Mouse (Mus musculus) adrenal gland, adult (tissue): ENCODE data around the gene Zbtb22.
A peak's percentile ranks its signal among the peaks of the same experiment; 100 is the strongest.

Experiments
- DNase-seq, 2 experiments: peaks; one replicate each; pipeline ENCODE4 v3.0.0; 2022 to 2023; ENCODE audit warnings: low spot score in 1 of 2; ENCODE audit not compliant: inconsistent age in 2 of 2

Zbtb22 gene

DNA sequence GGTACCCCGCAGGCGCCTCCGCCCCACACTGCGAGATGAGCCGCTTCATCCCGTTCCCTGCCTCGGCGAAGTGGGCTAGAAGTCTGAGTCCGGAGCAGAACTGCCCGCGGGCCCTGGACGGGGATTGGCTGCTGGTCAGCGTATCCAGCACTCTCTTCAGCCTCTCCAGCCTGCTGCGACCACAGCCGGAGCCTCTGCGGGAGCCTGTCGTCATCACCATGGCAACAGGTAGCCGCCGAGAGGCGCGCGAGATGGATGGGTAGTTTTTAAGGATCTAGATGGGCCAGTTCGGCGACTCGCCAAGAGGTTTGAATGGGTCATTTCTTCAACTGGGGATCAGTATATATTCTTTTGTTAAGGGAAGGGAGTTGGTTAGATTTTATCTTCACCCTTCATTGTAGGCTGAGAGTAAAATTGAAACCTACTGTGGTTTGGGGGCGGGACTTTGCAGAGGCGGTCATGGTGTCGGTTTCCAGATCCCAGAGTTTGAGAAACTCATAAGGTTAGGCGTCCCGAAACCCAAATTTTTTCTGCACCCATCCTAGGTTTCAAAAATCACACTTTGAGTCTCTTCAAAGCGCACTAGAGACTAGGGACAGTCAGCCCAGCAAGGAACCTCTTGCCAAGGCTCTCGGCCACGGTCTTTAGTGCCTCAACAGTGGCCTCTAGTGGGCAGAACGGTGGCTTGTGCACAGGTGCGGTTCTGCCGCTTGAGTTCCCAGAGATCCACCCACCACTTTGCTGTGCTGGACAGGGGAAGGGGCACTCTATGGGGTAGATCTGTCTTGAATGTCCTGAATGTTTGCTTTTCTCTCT, 4.8 kb downstream of the Zbtb22 start:
- DNase-seq, result peak; percentile 86 to 95

DNA sequence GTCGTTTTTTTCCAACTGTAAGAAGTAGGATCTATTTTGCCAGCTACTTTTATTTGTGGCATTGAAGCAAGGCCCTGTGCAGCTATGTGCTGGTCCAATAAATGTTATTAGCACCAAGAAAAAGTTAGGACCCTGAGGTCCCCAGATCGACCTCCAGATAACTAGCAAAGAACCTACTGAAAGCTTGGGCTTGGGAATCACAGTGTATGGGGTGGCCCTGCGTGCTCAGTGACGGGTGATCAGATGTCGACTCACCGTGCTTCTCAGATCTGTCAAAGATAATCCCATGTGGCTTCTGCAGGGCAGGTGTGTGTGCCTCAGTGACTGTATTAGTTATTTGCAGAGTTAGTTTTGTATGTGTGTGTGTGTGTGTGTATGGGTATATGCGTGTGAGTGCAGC, 5.7 kb downstream of the Zbtb22 start:
- DNase-seq, result no peak

DNA sequence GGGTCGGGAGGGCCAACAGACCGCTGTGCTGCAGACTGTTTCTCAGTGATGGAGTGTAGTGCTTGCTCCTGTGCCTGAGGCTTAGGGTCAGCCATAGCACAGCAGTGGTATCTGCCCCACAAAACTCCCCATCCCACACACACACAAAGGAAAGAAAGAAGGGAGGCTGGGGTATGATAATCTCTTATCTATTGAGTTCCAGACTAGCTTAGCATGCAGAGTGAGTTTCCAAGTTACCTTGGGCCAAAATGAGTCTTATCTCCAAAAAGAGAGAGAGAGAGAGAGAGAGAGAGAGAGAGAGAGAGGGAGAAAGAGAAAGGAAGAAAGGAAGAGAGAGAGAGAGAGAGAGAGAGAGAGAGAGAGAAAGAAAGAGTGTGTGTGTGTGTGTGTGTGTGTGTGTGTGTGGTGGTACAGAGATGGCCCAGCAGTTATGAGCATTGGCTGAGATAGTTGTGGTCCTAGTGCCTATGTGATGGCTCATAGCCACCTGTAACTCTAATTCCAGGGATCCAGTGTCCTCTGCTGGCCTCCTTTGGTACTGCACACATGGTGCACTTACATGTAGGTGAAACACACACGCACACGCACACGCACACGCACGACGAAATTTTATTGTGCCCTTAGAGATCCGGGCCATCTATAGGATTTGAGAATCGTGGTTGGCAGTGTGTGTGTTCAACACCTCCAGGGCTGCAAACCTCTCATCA, 9.0 kb downstream of the Zbtb22 start:
- peak; percentile 33 to 64 for DNase-seq

DNA sequence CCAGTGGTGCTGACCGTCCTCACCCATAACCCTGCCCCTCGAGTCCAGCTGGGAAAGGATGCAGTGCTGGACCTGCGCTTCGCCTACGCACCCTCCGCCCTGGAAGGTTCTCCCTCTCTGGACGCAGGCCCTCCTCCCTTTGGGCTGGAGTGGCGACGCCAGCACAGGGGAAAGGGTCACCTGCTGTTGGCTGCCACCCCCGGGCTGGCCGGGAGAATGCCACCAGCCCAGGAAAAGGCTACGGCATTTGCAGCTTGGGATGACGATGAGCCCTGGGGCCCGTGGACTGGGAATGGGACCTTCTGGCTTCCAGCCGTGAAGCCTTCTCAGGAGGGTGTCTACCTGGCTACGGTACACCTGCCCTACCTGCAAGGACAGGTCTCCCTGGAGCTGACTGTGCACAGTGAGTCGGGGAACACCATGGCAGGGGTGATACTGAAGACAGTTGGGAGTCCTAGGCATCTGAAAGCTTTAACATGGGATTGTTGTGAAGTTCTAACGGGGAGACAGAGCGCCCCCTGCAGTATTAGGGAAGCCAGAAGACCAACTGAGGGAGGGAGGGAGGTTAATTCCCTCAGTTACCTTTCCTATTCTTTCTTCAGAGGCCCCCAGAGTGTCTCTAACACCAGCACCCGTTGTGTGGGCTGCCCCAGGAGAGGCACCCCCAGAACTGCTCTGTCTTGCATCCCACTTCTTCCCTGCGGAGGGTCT, 9.9 kb downstream of the Zbtb22 start:
- DNase-seq, result no peak

DNA sequence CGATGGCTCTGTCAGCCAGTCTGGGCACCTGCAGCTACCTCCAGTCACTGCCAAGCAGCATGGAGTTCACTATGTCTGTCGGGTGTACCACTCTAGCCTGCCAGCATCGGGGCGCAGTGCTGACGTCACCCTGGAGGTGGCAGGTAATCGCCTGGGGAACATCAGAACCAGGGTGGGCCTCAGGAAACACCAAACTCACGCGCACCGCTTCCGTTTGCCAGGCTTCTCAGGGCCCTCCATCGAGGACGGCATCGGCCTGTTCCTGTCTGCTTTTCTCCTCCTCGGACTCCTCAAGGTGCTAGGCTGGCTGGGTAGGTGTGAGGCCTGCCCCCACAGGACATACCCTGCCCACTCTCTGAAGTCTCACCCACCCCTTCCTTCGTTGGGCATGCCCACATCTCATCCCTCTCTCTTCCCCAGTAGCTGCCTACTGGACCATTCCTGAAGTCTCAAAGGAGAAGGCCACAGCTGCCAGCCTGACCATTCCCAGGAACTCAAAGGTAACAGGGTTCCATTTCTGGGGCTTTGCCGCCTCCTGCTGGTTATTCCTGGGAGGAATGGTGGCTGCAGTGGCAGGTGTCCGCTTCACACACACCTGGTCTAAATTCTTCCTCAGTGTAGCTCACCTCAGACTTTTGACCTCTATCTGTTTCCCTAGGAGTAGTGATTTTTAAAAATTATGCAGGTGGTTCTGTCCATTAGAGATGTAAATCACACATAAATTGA, 10.7 kb downstream of the Zbtb22 start:
- DNase-seq, result peak in 1 of 2 experiments; percentile 57

DNA sequence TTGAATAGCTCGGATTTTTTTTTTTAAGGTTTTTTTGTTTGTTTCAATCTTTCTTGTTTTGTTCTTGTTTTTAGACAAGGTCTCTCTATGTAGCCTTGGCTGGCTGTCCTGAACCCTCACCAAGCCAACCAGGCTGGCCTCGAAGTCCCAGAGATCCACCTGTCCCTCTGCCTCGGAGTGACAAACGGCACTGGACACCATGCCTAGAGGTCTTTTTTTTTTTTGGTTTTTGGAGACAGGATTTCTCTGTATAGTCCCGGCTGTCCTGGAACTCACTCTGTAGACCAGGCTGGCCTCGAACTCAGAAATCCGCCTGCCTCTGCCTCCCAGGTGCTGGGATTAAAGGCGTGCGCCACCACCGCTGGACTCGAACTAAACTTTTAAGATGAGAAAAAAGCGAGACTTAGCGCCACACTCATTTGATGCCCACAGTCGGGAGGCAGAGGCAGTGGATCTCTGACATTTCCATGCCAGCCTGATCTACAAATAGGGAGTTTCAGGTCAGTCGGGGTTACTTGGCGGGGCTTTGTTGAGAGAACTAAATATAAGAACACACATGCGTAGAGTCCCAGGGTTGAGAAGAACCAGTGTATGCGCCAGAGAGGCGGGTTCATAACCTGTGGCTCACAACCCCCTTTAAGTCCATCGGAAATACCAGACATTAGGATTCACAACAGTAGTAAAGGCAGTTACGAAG, 12.7 kb downstream of the Zbtb22 start:
- peak in 1 of 2 experiments; percentile 14 for DNase-seq

DNA sequence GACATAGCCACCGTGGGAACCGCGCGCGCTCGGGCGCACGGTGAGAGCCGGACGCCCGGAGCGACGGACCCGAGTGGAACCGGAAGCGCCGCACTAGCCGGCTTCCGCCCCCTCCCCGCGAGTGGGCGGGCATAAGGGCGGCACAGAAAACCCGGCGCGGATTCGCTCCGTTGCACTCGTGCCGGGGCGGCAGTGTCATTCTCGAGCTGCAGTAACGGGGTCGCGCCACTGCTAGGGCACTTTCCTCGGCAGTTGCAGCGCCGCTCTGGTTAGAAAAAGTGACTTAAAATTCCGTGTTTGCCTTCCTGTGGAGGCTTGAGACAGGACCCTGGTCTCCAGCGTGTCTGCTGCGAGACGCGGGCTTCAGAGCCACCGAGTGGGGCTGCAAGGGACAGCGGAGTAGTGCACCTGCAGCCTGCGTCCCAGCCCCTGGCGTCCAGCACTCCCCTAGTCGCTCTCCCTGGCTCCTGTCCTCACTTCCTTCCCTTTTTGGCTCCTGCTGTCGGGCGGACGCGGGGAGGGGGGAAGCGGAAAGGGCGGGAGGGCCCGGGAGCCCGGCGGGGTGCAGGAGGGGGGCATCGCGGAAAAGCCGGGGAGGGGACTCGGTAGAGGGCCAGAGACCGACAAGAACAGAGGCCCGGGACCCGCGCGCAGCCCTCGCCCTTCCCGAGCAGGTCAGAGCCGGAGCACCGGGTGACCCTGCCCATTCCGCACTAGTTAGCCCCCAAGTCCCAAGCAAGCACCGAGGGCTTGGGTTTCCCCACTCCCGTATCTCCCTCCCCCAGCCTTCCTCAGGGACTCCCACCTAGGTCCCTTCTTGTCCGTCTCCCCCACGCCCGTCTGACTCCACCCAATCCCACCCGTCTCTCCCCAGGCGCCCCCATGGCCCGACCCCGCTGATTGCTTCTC, 13.9 kb downstream of the Zbtb22 start, which contains the start of gene Rgl2:
TSS of gene Rgl2 (plus strand) at position 173 of the 909 bp plus-strand sequence.
- peak; percentile 93 to 97 for DNase-seq

DNA sequence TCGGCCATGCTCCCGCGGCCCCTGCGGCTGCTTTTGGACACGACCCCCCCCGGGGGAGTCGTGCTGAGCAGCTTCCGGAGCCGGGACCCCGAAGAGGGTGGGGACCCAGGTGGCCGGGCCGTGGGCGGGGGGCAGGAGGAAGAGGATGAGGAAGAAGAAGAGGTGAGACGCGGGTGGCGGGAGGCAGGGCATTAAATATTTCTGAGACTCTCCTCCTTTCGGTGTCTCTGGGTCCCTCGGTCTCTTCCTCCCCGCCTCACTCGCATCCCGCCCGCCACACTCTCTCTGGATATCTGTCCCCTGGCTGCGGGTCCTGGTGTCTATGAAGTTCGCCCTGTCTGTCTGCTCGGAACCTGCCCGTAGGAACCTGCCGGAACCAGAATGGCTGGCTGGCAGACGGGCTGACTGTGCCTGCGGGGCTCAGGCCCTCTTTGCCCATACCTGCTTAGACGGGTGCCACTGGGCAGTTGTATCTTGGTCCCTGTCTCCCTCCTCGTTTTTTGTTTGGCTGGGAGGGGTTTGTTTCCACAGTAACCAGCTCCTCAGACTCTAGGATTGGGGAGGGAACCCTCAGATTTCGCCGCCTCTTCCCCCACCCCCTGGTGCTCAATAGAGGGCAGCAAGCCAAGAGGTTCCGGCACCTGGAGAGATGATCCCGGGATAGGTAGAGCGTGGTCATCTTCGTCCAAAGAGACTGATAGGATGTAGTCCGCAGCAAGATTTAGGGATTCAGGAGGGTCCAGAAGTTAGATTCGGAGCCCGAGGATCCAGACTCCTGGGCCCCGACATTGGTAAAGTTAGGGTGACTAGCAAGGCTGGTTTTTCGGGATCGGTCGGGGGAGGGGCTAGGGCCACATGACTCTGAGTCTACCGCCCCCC, 14.8 kb downstream of the Zbtb22 start:
- DNase-seq, result peak; percentile 78 to 91

DNA sequence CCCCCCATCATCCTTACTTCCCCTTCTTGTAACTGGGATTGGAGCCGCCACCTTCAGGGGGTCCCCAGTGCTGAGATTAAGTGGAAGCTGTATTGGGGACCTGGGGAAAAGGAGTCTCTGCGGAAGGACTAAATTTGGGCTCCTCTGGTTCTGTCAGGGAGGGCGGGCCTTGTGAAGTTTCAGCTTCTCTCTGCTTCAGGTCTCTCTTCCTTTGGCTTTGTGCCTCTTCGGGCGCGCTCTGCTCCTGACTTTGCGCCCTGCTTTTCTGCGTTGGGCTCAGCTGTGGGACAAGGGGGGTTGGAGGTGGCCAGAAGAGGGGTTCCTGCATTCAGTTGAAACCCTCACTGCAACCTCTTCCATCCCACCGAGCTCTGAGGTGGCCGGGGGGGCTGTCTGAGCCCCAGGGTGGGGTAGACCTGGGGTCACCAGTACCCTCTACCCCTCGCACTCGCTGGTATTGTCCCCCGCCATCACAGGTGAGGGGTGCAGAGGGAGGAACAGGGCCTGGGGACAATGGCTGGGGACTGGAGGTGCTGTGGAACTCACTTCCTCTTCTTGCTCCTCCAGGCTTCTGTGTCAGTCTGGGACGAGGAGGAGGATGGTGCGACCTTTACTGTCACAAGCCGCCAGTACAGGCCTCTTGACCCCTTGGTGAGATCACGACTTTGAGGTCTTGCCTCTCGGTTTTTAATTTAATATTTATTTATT, 15.6 kb downstream of the Zbtb22 start:
- peak in 1 of 2 experiments; percentile 60 for DNase-seq

DNA sequence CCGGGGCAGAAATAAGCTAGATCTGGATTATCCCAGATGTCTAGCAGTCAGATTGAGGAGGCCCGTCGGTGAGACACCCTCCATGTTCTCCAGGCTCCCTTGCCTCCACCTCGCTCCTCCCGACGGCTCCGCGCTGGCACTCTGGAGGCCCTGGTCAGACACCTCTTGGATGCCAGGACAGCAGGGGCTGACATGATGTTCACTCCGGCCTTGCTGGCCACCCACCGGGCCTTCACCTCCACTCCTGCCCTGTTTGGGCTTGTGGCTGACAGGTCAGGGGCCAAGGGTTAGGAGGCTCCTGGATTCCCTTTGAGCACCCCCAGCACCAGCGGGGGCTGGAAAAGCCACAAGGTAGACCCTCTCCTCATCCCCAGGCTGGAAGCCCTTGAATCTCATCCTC, 16.2 kb downstream of the Zbtb22 start:
- no peak for DNase-seq

DNA sequence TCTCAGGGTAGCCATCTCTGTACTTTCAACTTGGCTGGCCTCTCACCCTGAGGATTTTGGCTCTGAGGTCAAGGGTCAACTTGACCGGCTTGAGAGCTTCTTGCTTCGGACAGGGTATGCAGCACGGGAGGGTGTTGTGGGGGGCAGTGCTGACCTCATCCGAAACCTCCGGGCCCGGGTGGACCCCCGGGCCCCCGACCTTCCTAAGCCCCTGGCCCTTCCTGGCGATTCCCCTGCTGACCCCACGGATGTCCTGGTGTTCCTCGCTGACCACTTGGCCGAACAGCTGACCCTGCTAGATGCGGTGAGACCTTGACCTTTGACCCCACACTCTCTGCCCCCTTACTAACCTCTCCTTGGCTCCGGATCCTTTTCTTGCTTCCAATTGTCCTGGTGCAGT, 16.7 kb downstream of the Zbtb22 start:
- DNase-seq, result no peak

DNA sequence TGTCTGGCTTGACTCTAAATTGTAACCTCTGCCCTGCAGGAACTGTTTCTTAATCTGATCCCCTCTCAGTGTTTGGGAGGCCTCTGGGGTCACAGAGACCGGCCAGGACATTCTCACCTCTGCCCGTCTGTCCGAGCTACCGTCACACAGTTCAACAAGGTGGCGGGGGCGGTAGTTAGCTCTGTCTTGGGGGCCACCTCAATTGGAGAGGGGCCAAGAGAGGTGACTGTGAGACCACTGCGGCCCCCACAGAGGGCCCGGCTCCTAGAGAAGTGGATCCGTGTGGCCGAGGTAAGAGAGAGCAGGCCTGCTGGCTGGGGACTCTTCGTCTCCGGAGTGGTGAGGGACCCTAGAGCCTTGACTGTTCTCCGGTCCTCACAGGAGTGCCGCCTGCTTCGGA, 17.3 kb downstream of the Zbtb22 start:
- no peak for DNase-seq

DNA sequence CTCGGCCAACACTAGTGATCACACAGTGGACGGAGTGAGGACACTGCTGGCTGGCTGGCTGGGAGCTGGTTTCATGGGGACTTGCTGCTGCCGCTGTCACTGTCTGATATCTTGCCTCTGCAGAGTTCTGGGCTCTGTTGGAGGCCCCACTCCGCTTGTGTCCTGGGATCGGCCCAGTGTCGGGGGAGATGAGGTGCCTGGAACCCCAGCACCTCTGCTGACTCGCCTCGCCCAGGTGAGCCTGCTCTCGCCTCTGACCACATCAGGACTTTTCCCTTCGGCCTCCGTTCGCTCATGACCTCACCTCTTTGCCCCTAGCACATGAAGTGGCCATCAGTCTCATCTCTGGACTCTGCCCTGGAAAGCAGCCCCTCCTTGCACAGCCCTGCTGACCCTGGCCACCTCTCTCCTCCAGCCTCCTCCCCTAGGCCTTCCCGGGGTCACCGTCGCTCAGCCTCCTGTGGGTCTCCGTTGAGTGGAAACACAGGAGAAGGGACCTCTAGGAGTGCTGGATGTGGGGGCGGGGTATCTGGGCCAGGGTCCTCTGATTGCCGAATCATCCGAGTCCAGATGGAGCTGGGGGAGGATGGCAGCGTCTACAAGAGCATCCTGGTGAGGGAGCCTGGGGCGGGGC, 19.8 kb downstream of the Zbtb22 start:
- no peak for DNase-seq

DNA sequence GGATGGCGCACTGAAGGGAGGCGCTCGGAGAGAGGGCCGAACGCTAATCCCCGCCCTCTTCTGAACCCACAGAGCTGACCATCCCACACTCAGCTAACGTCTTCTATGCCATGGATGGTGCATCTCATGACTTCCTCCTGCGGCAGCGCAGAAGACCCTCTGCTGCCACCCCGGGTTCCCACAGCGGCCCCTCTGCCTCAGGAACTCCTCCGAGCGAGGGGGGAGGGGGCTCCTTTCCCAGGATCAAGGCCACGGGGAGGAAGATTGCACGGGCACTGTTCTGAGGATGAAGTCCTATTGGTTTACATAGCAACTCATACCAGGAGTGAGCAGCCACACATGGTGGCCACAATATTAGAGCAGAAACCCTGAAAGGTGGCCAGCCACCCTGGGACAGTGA, 21.3 kb downstream of the Zbtb22 start:
- DNase-seq, result no peak

DNA sequence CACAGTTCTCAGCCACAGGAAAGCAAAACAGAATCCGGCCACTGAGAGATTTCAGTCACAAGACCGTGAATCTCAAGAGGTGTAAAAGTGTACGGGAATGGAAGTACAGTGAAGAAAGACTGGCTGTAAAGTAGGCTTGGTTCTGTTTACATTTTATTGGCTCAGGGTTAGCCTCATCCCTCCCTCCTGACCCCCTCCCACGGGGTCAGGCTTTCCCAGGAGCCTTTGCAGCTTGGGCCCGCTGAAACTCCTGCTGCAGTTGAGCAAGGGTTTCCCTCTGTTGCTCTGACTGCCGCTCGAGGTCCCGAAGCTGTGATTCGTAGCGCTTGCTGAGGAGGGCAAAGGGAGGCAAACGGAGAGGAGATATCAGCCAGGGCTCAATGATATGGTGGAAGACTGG, 23.1 kb downstream of the Zbtb22 start:
- no peak for DNase-seq

DNA sequence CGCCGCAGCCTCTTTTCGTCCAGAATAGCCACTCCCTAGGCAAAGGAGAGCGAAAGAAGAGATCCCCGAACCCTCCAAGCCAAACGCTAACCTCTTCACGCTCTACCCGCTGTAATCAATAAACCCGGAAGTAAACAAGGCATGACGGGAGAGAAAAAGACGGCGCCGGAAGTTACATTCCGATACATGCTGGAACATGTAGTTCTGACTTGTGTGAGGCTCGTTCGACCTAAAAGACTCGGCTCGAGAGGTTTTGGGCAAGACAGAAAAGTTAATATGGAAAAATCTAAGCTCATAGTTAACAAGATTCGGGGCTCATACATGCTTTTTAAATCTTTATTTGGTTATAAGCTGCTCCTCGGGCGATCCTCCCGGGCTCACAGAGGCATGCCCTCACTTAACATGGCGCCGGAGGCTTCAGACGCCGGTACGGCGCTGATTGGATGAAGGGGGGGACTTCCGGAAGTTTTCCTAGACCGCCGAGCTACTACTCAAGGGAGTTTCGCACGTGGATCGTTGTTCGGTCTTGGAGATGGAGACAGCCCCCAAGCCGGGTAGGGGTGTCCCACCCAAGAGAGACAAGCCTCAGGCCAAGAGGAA, 24.6 kb downstream of the Zbtb22 start, which contains the start of the genes Pfdn6 and Wdr46:
TSS of gene Pfdn6 (minus strand) at position 138 of the 600 bp plus-strand sequence.
TSS of gene Wdr46 (plus strand) at position 455 of the 600 bp plus-strand sequence.
- DNase-seq, result peak; percentile 85 to 97

DNA sequence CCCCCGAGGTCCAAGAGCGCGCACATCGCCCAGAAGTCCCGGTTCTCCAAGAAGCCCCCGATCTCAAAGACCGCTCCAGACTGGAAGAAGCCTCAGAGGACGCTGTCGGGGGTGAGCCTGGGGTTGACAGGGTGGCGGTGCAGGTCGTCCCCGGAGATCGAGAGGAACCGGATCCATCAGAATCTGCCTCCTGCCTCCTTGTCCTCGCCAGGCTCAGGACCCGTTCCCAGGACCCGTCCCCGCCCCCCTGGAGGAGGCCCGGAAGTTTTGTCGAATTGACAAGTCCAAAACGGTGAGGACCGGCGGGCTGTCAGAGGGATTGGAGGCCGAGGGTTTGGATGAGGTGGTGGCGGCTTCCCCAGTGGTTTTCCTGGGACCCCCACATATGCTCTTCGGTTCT, 25.3 kb downstream of the Zbtb22 start:
- peak; percentile 52 to 68 for DNase-seq
